Comparison of ENCODE assay signal across 16 mouse cellular contexts in genomic region chr13:108132031-108132819, GRCm38 (mm10). TPM values are rescaled to one million over a fixed set of nuclear protein-coding genes. Genes with fewer than 3 reads are reported as not detected.
DNase-seq lines count a peak whose midpoint lies in the region; ATAC-seq lines count a peak whose summit lies in the region.
"Had no signal": no experiment of that assay in that cellular context is flagged by ENCODE, and none has a peak within 500 bp of the region (broad histone marks: within the 10 kb centered on the region; RNA-seq: fewer than 3 reads in every experiment).

No protein-coding gene starts in this region.

- H3K27me3 ChIP-seq in heart, embryonic 14.5 days (ENCODE audit: control insufficient read depth, insufficient read depth, low read length): no peaks in the 10 kb centered on the region
- H3K27me3 ChIP-seq in kidney, embryonic 15.5 days: no peaks in the 10 kb centered on the region
- H3K27me3 ChIP-seq: embryonic facial prominence, embryonic 12.5 days; hindbrain, embryonic 12.5 days; intestine, embryonic 15.5 days; megakaryocyte, embryonic 14.5 days had no signal

- WGBS in heart, embryonic 14.5 days: 38% methylated on average over 6 of the region's 6 CpGs
- WGBS in kidney, embryonic 15.5 days: 65% methylated on average over 6 of the region's 6 CpGs

- H3K36me3 ChIP-seq in heart, embryonic 14.5 days (ENCODE audit: control insufficient read depth, insufficient read depth, low read length): no peaks in the 10 kb centered on the region
- H3K36me3 ChIP-seq in kidney, embryonic 15.5 days: no peaks in the 10 kb centered on the region
- H3K36me3 ChIP-seq: embryonic facial prominence, embryonic 12.5 days; hindbrain, embryonic 12.5 days; intestine, embryonic 15.5 days had no signal

- no peak overlapping the region; the same call in 1 of the 2 replicates for H3K9ac ChIP-seq in heart, embryonic 14.5 days (ENCODE audit: low read length)
- no peak overlapping the region for H3K9ac ChIP-seq in kidney, embryonic 15.5 days
- H3K9ac ChIP-seq: embryonic facial prominence, embryonic 12.5 days; hindbrain, embryonic 12.5 days; intestine, embryonic 15.5 days; liver, embryonic 14.5 days had no signal

- no peak for DNase-seq in heart, postnatal 36 days
- peak; percentile 17 for DNase-seq in retina, postnatal 1 day
- DNase-seq in retina, embryonic 14.5 days (ENCODE audit: low spot score): no peak
- no peak for DNase-seq in thymus, postnatal 36 days
- no peak for DNase-seq in embryo, embryonic 10.5 days (ENCODE audit: low spot score)
- DNase-seq in urinary bladder, postnatal 25 days (ENCODE audit: low spot score): no peak
- DNase-seq: adrenal gland, adult 2 months; layer of hippocampus, postnatal 36 days had no signal

- H3K4me1 ChIP-seq in heart, embryonic 14.5 days (ENCODE audit: control insufficient read depth in 2 of 2, insufficient read depth in 2 of 2, low read length in 2 of 2): peaks cover 2 to 9% of the 10 kb centered on the region in 2 experiments
- 0 out of 2 replicates have a peak, but pooled peaks cover 5% of the 10 kb centered on the region for H3K4me1 ChIP-seq in kidney, embryonic 15.5 days
- H3K4me1 ChIP-seq: intestine, embryonic 15.5 days had no signal

- no peaks in the 10 kb centered on the region for H3K9me3 ChIP-seq in heart, embryonic 14.5 days (ENCODE audit: control insufficient read depth, low read length)
- no peaks in the 10 kb centered on the region for H3K9me3 ChIP-seq in kidney, embryonic 15.5 days (replicated peaks)
- H3K9me3 ChIP-seq: embryonic facial prominence, embryonic 12.5 days; hindbrain, embryonic 12.5 days; intestine, embryonic 15.5 days; megakaryocyte, embryonic 14.5 days had no signal

- ATAC-seq in heart, embryonic 14.5 days (ENCODE audit: insufficient number of reproducible peaks, insufficient read depth, low FRiP score, low read depth): no peak
- ATAC-seq in kidney, embryonic 15.5 days (replicated peaks; ENCODE audit: low FRiP score): 0 out of 2 replicates have a peak, but pooled peaks have one; percentile 60
- ATAC-seq: CD4-positive, CD25-positive, alpha-beta regulatory T cell, adult 4 months; intestine, embryonic 15.5 days had no signal

- no peak overlapping the region for H3K4me3 ChIP-seq in heart, embryonic 14.5 days (ENCODE audit: control insufficient read depth in 1 of 2, insufficient read depth in 1 of 2, low read depth in 1 of 2, low read length in 2 of 2)
- no peak overlapping the region for H3K4me3 ChIP-seq in kidney, embryonic 15.5 days (replicated peaks)
- H3K4me3 ChIP-seq: embryonic facial prominence, embryonic 12.5 days; hindbrain, embryonic 12.5 days; intestine, embryonic 15.5 days; megakaryocyte, embryonic 14.5 days had no signal

- peak overlapping the region in 1 of 2 experiments; percentile 19; a peak in 2 of 4 replicates for H3K27ac ChIP-seq in heart, embryonic 14.5 days (replicated peaks in 1 of 2; ENCODE audit: control insufficient read depth in 1 of 2, insufficient read depth in 1 of 2, low read depth in 2 of 2, low read length in 2 of 2)
- H3K27ac ChIP-seq in kidney, embryonic 15.5 days: peak overlapping the region; percentile 45; the same call in 1 of the 2 replicates
- H3K27ac ChIP-seq: embryonic facial prominence, embryonic 12.5 days; hindbrain, embryonic 12.5 days; intestine, embryonic 15.5 days; liver, embryonic 14.5 days had no signal

- intact Hi-C loops in heart, postnatal 36 days (cut with DNase I): no loop called here

- 0 out of 2 replicates have a peak overlapping the region, but pooled peaks have one; percentile 5 for H3K4me2 ChIP-seq in heart, embryonic 14.5 days (ENCODE audit: low read length)
- H3K4me2 ChIP-seq in kidney, embryonic 15.5 days: no peak overlapping the region
- H3K4me2 ChIP-seq: embryonic facial prominence, embryonic 12.5 days; hindbrain, embryonic 12.5 days; intestine, embryonic 15.5 days had no signal

RNA-seq across cellular contexts. Expression of gene Ndufaf2, which starts 26.2 kb away (rescaled TPM):
- 56.8 and 58.1 TPM in 2 replicates for polyA plus RNA-seq in heart, embryonic 14.5 days (2014; fragmentation: Nextera tagmentation; extraction: Ambion mirVana)
- total RNA-seq in heart, postnatal 36 days (2021): 10 to 100 TPM; 23.1 to 30.4 TPM
- 75.6 and 76.7 TPM in 2 replicates for polyA plus RNA-seq in kidney, embryonic 15.5 days (2015; fragmentation: Nextera tagmentation; extraction: Ambion mirVana)

RNA-seq across cellular contexts. Expression of gene Ercc8, which starts 26.3 kb away (rescaled TPM):
- polyA plus RNA-seq in heart, embryonic 14.5 days (2014; fragmentation: Nextera tagmentation; extraction: Ambion mirVana): 11.8 and 12.5 TPM in 2 replicates
- 1 to 10 TPM; 5.5 to 6.6 TPM for total RNA-seq in heart, postnatal 36 days (2021)
- polyA plus RNA-seq in kidney, embryonic 15.5 days (2015; fragmentation: Nextera tagmentation; extraction: Ambion mirVana): 15.5 and 16.7 TPM in 2 replicates
